Mouse (Mus musculus) stomach, postnatal 0 days (tissue): ENCODE results near the gene Gm136.

Experiments
- CTCF ChIP-seq: IDR thresholded peaks from 2 replicates; pipeline ENCODE4 v1.5.1; 2016; ENCODE audit warnings: antibody characterized with exemption, low read depth, mild to moderate bottlenecking, moderate library complexity
- EP300 ChIP-seq: optimal IDR thresholded peaks from 2 replicates; pipeline ENCODE3; 2016; ENCODE audit warnings: antibody characterized with exemption

DNA sequence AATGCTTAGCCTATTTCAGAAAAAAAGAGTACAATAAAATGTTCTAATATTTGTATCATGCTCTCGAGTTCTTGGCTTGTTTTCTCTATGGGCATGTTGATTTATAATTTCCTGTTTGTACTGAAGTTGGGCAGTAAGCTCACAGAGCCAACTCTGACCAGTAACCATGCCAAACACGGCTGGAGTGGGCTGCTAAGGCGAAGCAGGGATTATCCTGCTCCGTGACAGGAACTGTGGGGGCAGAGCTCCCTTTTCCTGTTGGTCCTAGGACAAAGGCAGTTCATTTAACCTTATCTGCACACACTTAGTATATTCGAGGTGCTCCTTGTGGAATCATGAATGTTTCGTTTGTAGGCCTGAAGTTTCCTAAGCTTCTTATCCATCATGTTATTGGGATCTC lies 6.8 kb downstream of the Gm136 start:
- no peak for TF ChIP-seq CTCF
- no peak for TF ChIP-seq EP300
